Mouse (Mus musculus) liver, adult (tissue): ENCODE results near the gene Nudt13.

Experiments used
- GATA4 ChIP-seq: IDR thresholded peaks from 2 replicates; pipeline ENCODE4 v1.6.1; 2014; ENCODE audit warnings: mild to moderate bottlenecking, low read length; ENCODE audit not compliant: insufficient replicate concordance

The Nudt13 gene

DNA sequence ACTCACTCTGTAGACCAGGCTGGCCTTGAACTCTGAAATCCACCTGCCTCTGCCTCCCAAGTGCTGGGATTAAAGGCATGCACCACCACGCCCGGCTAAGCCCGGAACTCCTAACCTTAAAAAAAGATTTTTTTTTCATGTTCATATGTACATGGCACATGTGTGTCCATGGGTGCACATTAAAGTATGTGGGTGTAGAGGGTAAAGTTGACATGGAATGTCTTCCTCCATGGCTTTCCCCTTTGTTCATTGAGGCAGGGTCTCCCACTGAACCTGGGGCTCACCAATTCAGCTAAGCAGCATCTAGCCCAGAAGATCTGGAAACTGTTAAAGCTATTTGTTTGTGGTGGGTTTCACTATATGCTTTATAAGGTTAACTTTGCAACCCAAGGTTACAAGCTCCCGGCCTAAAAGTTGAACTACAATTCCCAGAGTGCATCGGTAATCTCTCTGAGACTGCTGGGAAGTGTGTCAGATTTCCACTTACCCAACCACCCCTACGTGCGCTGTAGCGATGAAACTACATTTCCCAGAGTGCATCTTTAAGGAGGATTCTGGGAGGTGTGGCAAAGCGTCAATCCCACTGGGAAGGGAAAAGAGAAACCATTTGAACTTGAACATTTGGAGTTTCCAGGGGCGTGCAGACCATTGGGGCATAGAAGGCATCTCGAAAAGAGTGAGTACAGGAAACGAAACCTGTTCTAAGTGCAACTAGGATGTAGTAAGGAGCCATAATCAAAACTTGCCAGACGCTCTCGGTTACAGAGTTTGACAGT, at the start of gene Nudt13:
Nudt13 (plus strand) TSS at position 581 of the 776 bp plus-strand sequence.
- TF ChIP-seq GATA4: peak; percentile 64; the same call in 1 of the 2 replicates

GRCm38 (mm10) chr14:20245318-20245717, 49.2 kb upstream of the Nudt13 start:
- TF ChIP-seq GATA4: no peak

GRCm38 (mm10) chr14:20245861-20246260, 48.6 kb upstream of the Nudt13 start:
- TF ChIP-seq GATA4: no peak

GRCm38 (mm10) chr14:20246811-20247266, 47.7 kb upstream of the Nudt13 start:
- no peak for TF ChIP-seq GATA4

- TF ChIP-seq GATA4: no peak
These were observed 46.5 kb upstream of the Nudt13 start for GRCm38 (mm10) chr14:20248001-20248400.

DNA sequence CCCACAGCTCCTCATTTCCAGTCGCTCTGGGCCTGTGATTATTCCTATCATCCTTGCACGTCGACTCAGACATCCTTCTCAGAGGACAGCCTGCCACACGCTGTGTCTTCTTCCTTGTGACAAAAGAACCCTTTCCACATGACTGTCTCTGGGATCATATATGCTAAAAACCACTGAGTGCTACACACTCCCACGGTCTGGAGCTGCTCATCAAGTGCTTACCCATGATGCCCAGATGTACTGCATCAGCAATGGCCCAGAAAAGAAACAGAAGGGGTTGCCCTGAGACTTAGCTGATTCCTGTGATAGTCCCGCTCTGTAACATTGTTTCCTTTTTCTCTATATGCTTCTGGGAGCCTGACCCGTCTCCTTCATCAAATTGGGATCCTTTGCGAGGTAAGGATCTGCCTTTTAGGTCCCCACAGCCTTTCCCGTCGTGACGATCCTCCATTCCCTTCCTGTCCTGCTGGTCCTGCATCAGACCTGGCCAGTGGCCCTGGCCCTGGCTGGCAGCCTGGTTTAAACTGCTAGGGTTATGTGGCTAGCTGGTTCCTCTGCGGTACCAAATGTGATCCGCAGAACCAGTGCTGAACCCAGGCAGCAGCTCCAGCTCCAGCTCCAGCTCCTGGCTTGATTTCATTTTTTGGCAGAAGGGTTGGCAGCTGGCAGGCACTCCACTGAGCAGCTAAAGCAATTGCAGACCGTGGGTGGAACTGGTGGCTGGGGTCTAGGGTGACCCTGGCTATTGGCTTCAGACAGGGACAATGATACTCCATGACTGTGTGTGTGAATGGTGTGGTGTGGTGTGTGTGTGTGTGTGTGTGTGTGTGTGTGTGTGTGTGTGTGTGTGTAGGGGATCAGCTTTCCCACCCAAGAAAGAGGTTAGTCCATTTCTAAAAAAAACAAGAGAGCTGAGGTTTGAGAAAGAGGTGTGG, 44.0 kb upstream of the Nudt13 start:
- no peak for TF ChIP-seq GATA4

GRCm38 (mm10) chr14:20258185-20259113, 36.0 kb upstream of the Nudt13 start:
- TF ChIP-seq GATA4: no peak

DNA sequence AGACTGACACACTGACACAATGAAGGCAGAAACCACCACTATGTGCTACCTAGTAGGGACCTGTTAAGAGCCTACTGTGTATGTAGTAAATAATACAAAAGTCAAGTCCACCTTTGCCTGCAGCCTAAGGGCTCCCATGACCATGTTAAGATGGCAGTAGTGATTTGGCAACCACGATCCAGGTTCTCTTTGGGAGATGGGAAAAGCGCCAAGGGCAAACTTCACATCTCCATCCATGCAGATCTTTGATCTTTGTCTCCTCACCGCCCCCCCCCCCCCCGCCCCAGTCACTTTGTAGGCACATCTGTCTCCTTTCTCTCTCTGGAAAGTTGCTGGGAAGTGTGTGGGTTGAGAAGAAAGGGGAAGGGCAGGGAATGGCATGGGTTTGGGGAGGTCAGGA, 32.2 kb upstream of the Nudt13 start:
- no peak for TF ChIP-seq GATA4

GRCm38 (mm10) chr14:20268421-20268820, 26.1 kb upstream of the Nudt13 start:
- no peak for TF ChIP-seq GATA4

- TF ChIP-seq GATA4: no peak
These were observed 25.3 kb upstream of the Nudt13 start, which contains the start of gene Kcnk16 for GRCm38 (mm10) chr14:20269082-20269809. Gene Kcnk16 (minus strand): TSS chr14:20269199.

GRCm38 (mm10) chr14:20291391-20291790, 3.1 kb upstream of the Nudt13 start:
- TF ChIP-seq GATA4: peak; percentile 73

DNA sequence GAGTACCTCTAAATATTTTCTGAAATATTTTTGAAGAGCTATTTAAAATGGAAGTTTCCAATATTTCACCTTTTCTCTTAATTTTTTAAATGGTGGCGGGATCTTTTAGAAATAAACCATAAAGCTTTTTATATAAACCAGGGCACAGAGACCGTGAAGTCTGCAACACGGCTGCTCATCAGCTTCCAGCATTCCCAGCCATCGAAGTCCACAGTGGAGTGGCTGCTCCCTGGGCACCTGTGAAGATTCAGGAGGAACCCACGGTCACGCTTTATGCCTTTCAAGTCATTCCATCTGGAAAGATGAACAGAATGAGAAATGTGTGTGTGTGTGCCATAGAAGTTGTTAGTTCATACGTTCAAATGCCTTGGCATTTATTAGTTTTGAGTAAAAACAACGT, 450 bp downstream of the Nudt13 start:
- no peak for TF ChIP-seq GATA4

DNA sequence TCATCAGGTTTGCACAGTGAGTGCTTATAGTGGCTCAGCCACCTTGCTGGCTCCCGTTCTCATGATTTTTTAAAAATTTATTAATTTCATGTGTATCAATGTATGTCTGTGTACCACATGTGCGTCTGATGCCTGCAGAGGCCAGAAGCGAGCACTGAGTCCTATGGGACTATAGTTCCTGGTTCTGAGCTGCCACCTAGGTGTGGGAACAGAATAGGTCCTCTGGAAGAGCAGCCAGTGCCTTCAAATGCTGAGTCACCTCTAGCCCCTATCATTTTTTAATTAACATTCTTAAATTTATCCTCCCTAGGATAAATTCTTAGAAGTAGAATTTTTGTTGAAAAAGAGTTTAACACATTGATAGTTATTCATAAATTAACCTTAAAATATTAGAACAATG, 3.1 kb downstream of the Nudt13 start:
- TF ChIP-seq GATA4: no peak

- no peak for TF ChIP-seq GATA4
These were observed 3.6 kb downstream of the Nudt13 start for GRCm38 (mm10) chr14:20298131-20298530.
